Mouse (Mus musculus) brain, embryonic 18.5 days (tissue): Measurements from ENCODE around the gene Enpp7.

Experiments
- DNase-seq: peaks from one replicate; pipeline ENCODE4 v3.0.0-alpha.2; 2012; ENCODE audit warnings: low read depth, low spot score

Enpp7 gene

GRCm38 (mm10) chr11:118987999-118988398, at the start of gene Enpp7:
Enpp7 (plus strand) TSS chr11:118988188.
- no peak for DNase-seq

GRCm38 (mm10) chr11:118939731-118940130, 48.3 kb upstream of the Enpp7 start:
- no peak for DNase-seq

- DNase-seq, result peak; percentile 61
Measured at GRCm38 (mm10) chr11:118940539-118940938, 47.4 kb upstream of the Enpp7 start.

GRCm38 (mm10) chr11:118941268-118941667, 46.7 kb upstream of the Enpp7 start:
- DNase-seq, result no peak

GRCm38 (mm10) chr11:118945868-118946267, 42.1 kb upstream of the Enpp7 start:
- DNase-seq, result no peak

GRCm38 (mm10) chr11:118955016-118955415, 33.0 kb upstream of the Enpp7 start:
- DNase-seq, result no peak

- no peak for DNase-seq
Measured at GRCm38 (mm10) chr11:118957070-118957471, 30.9 kb upstream of the Enpp7 start.

- DNase-seq, result no peak
Measured at GRCm38 (mm10) chr11:118960649-118961048, 27.3 kb upstream of the Enpp7 start.

- no peak for DNase-seq
Measured at GRCm38 (mm10) chr11:118962478-118962877, 25.5 kb upstream of the Enpp7 start.

- DNase-seq, result no peak
Measured at GRCm38 (mm10) chr11:118963926-118964325, 24.1 kb upstream of the Enpp7 start.

- DNase-seq, result no peak
Measured at GRCm38 (mm10) chr11:118965078-118965477, 22.9 kb upstream of the Enpp7 start.

GRCm38 (mm10) chr11:118971470-118972034, 16.4 kb upstream of the Enpp7 start:
- no peak for DNase-seq

GRCm38 (mm10) chr11:118972431-118973377, 15.3 kb upstream of the Enpp7 start:
- DNase-seq, result no peak

GRCm38 (mm10) chr11:118974340-118974739, 13.6 kb upstream of the Enpp7 start:
- DNase-seq, result no peak

- peak; percentile 49 for DNase-seq
Measured at GRCm38 (mm10) chr11:118975427-118975826, 12.6 kb upstream of the Enpp7 start.

GRCm38 (mm10) chr11:118975917-118976316, 12.1 kb upstream of the Enpp7 start:
- no peak for DNase-seq

GRCm38 (mm10) chr11:118980388-118980787, 7.6 kb upstream of the Enpp7 start:
- DNase-seq, result no peak

GRCm38 (mm10) chr11:118981012-118981776, 6.8 kb upstream of the Enpp7 start:
- no peak for DNase-seq

GRCm38 (mm10) chr11:118982593-118983113, 5.3 kb upstream of the Enpp7 start:
- DNase-seq, result no peak

- DNase-seq, result no peak
Measured at GRCm38 (mm10) chr11:118985571-118985970, 2.4 kb upstream of the Enpp7 start.

- DNase-seq, result no peak
Measured at GRCm38 (mm10) chr11:118992781-118993180, 4.8 kb downstream of the Enpp7 start.

- DNase-seq, result no peak
Measured at GRCm38 (mm10) chr11:118995448-118995847, 7.5 kb downstream of the Enpp7 start.
